Mouse (Mus musculus) R1 (cell line): ENCODE data around the gene H2afv.
A peak's percentile ranks its signal among the peaks of the same experiment; 100 is the strongest.

ENCODE experiments used
- DNase-seq: peaks from one replicate; pipeline ENCODE4 v3.0.0-alpha.2; 2018; ENCODE audit warnings: low read depth, low spot score

Gene H2afv

GRCm38 (mm10) chr11:6444077-6444853 is at the start of gene H2afv:
Gene H2afv, minus strand, starts transcription at chr11:6444443.
- DNase-seq, result peak; percentile 100

GRCm38 (mm10) chr11:6489691-6490503 is 45.7 kb upstream of the H2afv start:
- peak; percentile 39 for DNase-seq

GRCm38 (mm10) chr11:6489257-6489656 is 45.0 kb upstream of the H2afv start:
- DNase-seq, result peak; percentile 74

GRCm38 (mm10) chr11:6488041-6488684 is 43.9 kb upstream of the H2afv start:
- DNase-seq, result peak; percentile 53

- DNase-seq, result peak; percentile 84
Observed at GRCm38 (mm10) chr11:6487496-6487895, 43.3 kb upstream of the H2afv start.

GRCm38 (mm10) chr11:6486916-6487315 is 42.7 kb upstream of the H2afv start:
- DNase-seq, result peak; percentile 69

GRCm38 (mm10) chr11:6484244-6484959 is 40.2 kb upstream of the H2afv start:
- DNase-seq, result no peak

- no peak for DNase-seq
Observed at GRCm38 (mm10) chr11:6483103-6483502, 38.9 kb upstream of the H2afv start.

GRCm38 (mm10) chr11:6481669-6482185 is 37.5 kb upstream of the H2afv start:
- no peak for DNase-seq

GRCm38 (mm10) chr11:6480681-6481405 is 36.6 kb upstream of the H2afv start:
- no peak for DNase-seq

GRCm38 (mm10) chr11:6480191-6480590 is 35.9 kb upstream of the H2afv start:
- no peak for DNase-seq

GRCm38 (mm10) chr11:6479231-6479630 is 35.0 kb upstream of the H2afv start:
- no peak for DNase-seq

GRCm38 (mm10) chr11:6477350-6477749 is 33.1 kb upstream of the H2afv start:
- no peak for DNase-seq

- DNase-seq, result peak; percentile 35
Observed at GRCm38 (mm10) chr11:6476876-6477275, 32.6 kb upstream of the H2afv start.

GRCm38 (mm10) chr11:6475867-6476484 is 31.7 kb upstream of the H2afv start, which contains the start of gene Purb:
Gene Purb, minus strand, starts transcription at chr11:6475917.
- DNase-seq, result peak; percentile 89

- peak; percentile 56 for DNase-seq
Observed at GRCm38 (mm10) chr11:6474874-6475731, 30.9 kb upstream of the H2afv start.

GRCm38 (mm10) chr11:6474381-6474780 is 30.1 kb upstream of the H2afv start:
- no peak for DNase-seq

- DNase-seq, result no peak
Observed at GRCm38 (mm10) chr11:6472076-6472475, 27.8 kb upstream of the H2afv start.

- DNase-seq, result no peak
Observed at GRCm38 (mm10) chr11:6471493-6471892, 27.2 kb upstream of the H2afv start.
